Mouse (Mus musculus) embryonic facial prominence, embryonic 13.5 days (tissue): Measurements from ENCODE around the gene Grk6. TPM values are rescaled to one million over a fixed set of nuclear protein-coding genes. Genes with fewer than 3 reads are reported as not detected.

Experiments used
- ATAC-seq: fragments of 200-750 bp; cut with Nextera tagmentation; 2 replicates; pipeline ENCODE4 v1.8.0; 2017; ENCODE audit warnings: low read depth; ENCODE audit not compliant: insufficient number of reproducible peaks, insufficient read depth, low FRiP score, low TSS enrichment
- H3K27ac ChIP-seq: fragments of 300-500 bp; sonication (generic); 2 replicates; pipeline ENCODE4 v1.5.1; 2015; ENCODE audit warnings: moderate library complexity, mild to moderate bottlenecking, inconsistent platforms
- H3K27me3 ChIP-seq: fragments of 300-500 bp; sonication (generic); 2 replicates; pipeline ENCODE4 v1.6.1; 2015; ENCODE audit warnings: mild to moderate bottlenecking, inconsistent platforms
- H3K36me3 ChIP-seq: fragments of 300-500 bp; sonication (generic); 2 replicates; pipeline ENCODE4 v1.6.1; 2015; ENCODE audit warnings: mild to moderate bottlenecking, inconsistent platforms
- H3K4me1 ChIP-seq: fragments of 300-500 bp; sonication (generic); 2 replicates; pipeline ENCODE4 v1.6.1; 2015; ENCODE audit warnings: inconsistent platforms
- H3K4me2 ChIP-seq: fragments of 300-500 bp; sonication (generic); 2 replicates; pipeline ENCODE4 v1.6.1; 2015; ENCODE audit warnings: moderate library complexity, mild to moderate bottlenecking, inconsistent platforms
- H3K4me3 ChIP-seq: fragments of 300-500 bp; sonication (generic); 2 replicates; pipeline ENCODE4 v1.5.1; 2015; ENCODE audit warnings: mild to moderate bottlenecking, inconsistent platforms
- H3K9ac ChIP-seq: fragments of 300-500 bp; sonication (generic); 2 replicates; pipeline ENCODE4 v1.6.1; 2015; ENCODE audit warnings: mild to moderate bottlenecking, inconsistent platforms
- H3K9me3 ChIP-seq: fragments of 300-500 bp; sonication (generic); 2 replicates; pipeline ENCODE4 v1.6.1; 2016; ENCODE audit warnings: inconsistent platforms
- WGBS: fragments of 180-500 bp; shearing (Covaris S2); methylation state at CpG from one replicate; pipeline ENCODE4 v1.1.7; 2015; ENCODE audit warnings: mixed read lengths; 5-methylcytosine and 5-hydroxymethylcytosine counted together
- polyA plus RNA-seq: library from polyadenylated mRNA; unstranded; fragments of >200 nt; fragmentation: Nextera tagmentation; extraction: Ambion mirVana; gene quantifications from 2 replicates; pipeline ENCODE4 v1.2.1, GENCODE M21; 2015

The Grk6 gene
- polyA plus RNA-seq, 1 experiment from 2014 or later: 36.4 TPM

DNA sequence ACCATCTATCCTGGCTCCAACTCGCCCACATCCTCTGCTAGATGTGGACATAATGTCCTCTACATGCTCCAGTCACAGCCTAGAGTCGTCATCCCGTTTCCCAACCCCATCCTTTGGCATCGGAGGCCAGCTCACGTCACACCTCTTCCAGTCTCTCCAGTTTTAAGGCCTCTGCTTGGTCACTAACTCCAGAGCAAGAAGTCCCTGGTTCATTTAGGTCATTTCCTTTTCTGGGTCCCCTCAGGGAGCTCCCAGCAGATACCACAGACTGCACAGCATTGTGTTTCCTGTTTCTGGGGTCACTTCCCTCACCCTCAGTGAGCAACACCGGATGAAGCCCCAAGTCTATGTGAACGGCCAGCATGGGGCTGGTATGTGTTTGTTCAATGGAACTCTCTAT, 34.1 kb downstream of the Grk6 start:
- 82% methylated on average over 7 of the region's 7 CpGs for WGBS
- Histone ChIP-seq H3K27ac (0 out of 2 replicates have a peak overlapping the region, but pooled peaks have one; percentile 8), H3K36me3 (peaks cover 94% of the 10 kb centered on the region), H3K4me3 (no peak overlapping the region), H3K4me1 (peaks cover 22% of the 10 kb centered on the region), H3K9me3 (no peaks in the 10 kb centered on the region), H3K27me3 (no peaks in the 10 kb centered on the region; the same call in 1 of the 2 replicates), H3K9ac (no peak overlapping the region), H3K4me2 (no peak overlapping the region)
- ATAC-seq: no peak

DNA sequence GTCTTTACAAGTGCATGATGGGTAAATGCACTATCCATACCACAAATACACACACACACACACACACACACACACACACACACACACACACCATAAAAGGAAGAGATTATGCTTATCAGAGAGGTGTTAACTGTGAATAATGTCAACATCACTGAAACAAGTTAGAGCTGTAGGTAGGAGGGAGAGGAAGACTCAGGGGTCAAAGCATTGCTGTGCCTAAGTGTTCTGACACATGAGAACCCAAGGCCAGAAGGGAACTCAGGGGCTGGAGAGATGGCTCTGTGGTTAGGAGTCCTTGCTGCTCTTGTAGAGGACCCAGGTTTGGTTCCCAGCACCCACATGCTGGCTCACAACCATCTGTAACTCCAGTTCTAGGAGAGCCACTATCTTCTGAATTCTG, 35.1 kb downstream of the Grk6 start:
- no peak for ATAC-seq
- H3K36me3 ChIP-seq: peaks cover 85% of the 10 kb centered on the region
- H3K27ac ChIP-seq: no peak overlapping the region
- H3K9me3 ChIP-seq: no peaks in the 10 kb centered on the region
- H3K4me3 ChIP-seq: no peak overlapping the region
- no peaks in the 10 kb centered on the region for H3K27me3 ChIP-seq
- H3K9ac ChIP-seq: no peak overlapping the region
- H3K4me2 ChIP-seq: no peak overlapping the region
- H3K4me1 ChIP-seq: peaks cover 22% of the 10 kb centered on the region

DNA sequence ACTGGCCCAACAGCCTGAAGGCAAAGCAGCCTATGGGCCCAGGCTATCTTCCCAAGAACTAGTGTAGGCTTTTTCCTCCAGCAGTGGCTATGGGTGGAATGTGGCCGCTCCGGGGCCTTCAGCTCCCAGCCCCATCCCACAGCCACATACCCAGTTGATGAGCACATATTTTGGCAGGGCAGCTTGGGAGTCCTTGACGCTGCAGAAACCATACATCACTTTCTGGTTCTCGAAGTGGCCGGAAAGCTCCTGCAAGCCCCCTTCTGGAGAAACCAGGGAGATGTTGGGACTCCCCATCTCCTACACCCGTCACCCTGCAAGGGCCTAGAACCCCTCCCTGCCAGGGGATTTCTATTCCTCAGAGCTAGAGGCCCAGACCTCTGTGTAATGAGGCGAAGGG, 37.7 kb downstream of the Grk6 start:
- Histone ChIP-seq H3K4me3 (no peak overlapping the region), H3K27ac (0 out of 2 replicates have a peak overlapping the region, but pooled peaks have one; percentile 23), H3K4me1 (peaks cover 36% of the 10 kb centered on the region), H3K27me3 (no peaks in the 10 kb centered on the region), H3K9me3 (no peaks in the 10 kb centered on the region), H3K9ac (0 out of 2 replicates have a peak overlapping the region, but pooled peaks have one; percentile 3), H3K4me2 (no peak overlapping the region), H3K36me3 (peaks cover 58% of the 10 kb centered on the region)
- ATAC-seq: no peak
- WGBS: 84% methylated on average over 7 of the region's 7 CpGs

DNA sequence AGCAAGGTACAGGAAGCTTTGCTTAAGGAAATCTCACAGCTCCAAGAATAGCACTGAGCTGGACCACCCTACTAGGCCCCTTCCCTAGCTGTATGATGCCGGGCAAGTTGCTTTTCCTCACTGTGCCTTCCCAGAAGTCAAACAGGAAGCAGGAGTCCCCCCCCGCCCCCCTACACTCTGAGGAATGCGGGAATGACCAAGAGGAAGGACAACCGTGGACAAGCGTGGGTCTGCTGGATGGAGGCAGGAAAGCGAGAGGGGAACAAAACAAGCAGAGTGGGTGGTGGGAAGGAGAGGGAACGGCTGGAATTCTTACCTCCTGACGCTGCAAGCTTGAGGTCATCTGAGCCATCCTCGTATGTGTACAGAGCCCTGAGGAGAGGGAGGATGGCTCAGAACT, 38.2 kb downstream of the Grk6 start:
- 27% methylated on average over 9 of the region's 9 CpGs for WGBS
- Histone ChIP-seq H3K27ac (peak overlapping the region; percentile 7; the same call in 1 of the 2 replicates), H3K9ac (peak overlapping the region; percentile 51; the same call in 1 of the 2 replicates), H3K4me3 (no peak overlapping the region), H3K4me2 (0 out of 2 replicates have a peak overlapping the region, but pooled peaks have one; percentile 94), H3K9me3 (no peaks in the 10 kb centered on the region), H3K36me3 (peaks cover 53% of the 10 kb centered on the region), H3K27me3 (no peaks in the 10 kb centered on the region), H3K4me1 (peaks cover 37% of the 10 kb centered on the region)
- ATAC-seq: no peak

DNA sequence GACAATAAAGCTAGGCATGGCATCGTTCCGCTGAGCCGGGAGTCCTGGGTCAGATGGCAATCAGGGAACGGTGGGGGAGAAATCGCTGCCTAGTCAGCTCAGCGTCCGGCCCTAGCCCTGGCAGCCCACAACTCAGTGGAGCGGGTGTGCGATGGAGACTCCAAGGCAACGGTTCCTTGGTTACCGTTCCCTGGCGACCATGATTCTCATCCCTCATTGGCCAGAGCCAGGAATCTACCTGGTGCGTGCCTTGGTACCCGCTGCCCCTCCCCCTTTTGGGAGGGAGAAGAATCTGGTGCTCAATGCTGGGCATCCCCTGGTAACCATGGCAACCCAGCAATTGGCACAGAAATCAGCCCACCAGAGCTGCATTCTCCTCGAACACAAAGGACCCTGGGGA, 38.7 kb downstream of the Grk6 start:
- 42% methylated on average over 15 of the region's 15 CpGs for WGBS
- H3K27ac ChIP-seq: no peak overlapping the region

DNA sequence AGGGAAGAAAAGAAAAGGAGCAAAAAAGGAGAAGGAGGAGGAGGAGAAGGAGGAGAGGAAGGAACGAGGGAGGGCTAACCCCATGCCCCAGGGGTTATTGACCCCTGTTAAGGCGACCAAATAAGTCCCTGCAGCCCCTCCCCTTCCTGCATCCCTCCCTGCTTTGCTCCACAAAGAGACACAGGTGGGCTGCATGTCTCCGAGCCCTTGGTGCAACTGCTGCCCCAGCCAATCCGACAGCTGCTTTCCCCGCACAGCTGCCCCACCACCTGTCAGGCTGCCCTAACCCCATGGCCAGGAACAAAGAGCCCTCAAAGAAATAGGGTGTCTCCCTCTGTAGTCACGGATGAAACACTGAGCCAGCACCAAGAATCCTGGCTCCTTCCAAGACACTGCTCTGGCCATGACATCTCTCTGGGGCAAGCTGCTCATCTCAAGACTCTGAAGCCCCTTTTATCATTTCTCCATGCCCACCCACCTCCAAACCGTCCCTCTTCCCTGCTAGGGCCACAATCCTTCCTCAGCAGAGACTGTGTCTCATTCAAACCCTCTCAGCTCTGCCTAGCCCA, 39.7 kb downstream of the Grk6 start:
- 23% methylated on average over 7 of the region's 7 CpGs for WGBS
- H3K36me3 ChIP-seq: peaks cover 40% of the 10 kb centered on the region
- H3K9me3 ChIP-seq: no peaks in the 10 kb centered on the region
- peak overlapping the region; percentile 94 for H3K4me2 ChIP-seq
- peak overlapping the region; percentile 100 for H3K4me3 ChIP-seq
- peak overlapping the region; percentile 100 for H3K9ac ChIP-seq
- peaks cover 42% of the 10 kb centered on the region for H3K4me1 ChIP-seq
- no peaks in the 10 kb centered on the region for H3K27me3 ChIP-seq
- H3K27ac ChIP-seq: no peak overlapping the region
- ATAC-seq: no peak

More for the DNA sequence above, 38.7 kb downstream of the Grk6 start:
- H3K9me3 ChIP-seq: no peaks in the 10 kb centered on the region
- peak overlapping the region; percentile 51 for H3K9ac ChIP-seq
- H3K4me1 ChIP-seq: peaks cover 42% of the 10 kb centered on the region
- peak overlapping the region; percentile 94 for H3K4me2 ChIP-seq
- H3K27me3 ChIP-seq: no peaks in the 10 kb centered on the region
- H3K36me3 ChIP-seq: peaks cover 50% of the 10 kb centered on the region
- H3K4me3 ChIP-seq: no peak overlapping the region
- ATAC-seq: no peak

DNA sequence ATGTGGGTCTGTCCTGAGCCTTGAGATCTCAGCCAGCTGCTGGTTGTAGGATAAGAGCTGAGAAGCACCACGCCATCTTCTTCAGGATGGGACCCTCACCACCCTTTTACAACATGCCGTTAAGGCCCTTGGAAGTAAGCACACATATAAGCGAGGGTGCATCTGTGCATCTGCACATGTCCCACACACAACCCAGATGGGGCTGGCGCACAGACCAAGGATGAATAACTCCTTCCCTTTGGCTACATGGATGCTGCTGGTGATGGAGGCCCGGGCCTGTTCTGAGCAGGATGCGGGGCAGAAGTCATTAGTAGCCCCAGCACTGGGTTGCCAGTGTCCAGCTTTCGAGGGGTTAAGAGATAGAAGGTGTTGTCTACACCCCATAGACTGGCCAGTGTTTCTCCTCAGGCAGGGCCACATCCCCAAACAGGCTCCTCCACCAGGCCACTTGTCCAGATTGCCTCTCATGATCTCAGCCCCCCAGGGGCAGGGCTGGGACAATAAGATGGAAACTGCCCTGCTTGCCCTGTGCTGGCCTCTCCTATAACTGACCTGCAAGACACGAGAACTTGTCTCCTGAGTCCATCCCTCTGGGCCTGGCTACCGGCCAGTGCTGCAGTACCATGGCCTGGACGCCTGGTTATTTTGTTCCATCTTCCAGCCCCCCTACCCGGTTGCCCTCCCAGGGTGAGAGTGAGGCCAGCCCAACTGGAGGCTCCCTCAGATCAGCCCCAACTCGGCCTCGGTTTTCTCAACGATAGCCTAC, 41.3 kb downstream of the Grk6 start:
- Histone ChIP-seq H3K9me3 (no peaks in the 10 kb centered on the region), H3K27ac (peak overlapping the region; percentile 92; the same call in 1 of the 2 replicates), H3K27me3 (no peaks in the 10 kb centered on the region), H3K36me3 (peaks cover 23% of the 10 kb centered on the region), H3K4me1 (peaks cover 42% of the 10 kb centered on the region), H3K9ac (peak overlapping the region; percentile 100), H3K4me3 (peak overlapping the region; percentile 100), H3K4me2 (peak overlapping the region; percentile 94)
- 39% methylated on average over 14 of the region's 14 CpGs for WGBS
- ATAC-seq: no peak

DNA sequence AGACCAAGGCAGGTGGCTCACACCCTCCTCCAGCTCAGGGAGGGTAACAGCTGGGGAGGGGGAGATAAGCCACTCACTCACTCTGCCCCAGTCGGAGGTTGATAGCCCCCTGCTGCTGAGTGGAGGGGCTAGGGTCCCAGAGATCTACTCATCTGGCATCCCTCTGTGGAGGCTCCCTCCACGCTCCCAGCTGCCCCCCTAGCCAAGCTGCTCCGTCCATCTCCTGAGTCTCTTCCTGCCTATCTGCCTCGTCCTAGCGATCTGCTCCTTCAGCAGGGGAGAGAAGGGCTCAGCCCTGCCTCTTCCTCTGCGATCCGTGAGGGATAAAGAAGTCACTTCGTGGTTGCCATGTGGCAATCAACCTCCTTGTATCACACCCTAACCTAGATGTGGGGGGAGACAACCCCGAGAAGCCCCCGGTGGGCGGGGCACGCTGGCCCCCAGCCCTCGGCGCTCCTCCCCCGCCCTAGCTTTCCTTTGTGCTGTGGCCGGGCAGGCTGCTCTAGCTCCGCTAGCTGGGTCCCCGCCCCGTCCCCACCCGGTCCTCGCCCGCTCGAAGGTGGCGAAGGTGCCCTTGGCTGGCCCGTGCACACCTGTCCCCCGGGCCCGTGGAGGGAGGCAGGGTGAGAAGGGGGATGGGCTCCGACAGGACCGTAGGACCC, 42.2 kb downstream of the Grk6 start:
- no peaks in the 10 kb centered on the region for H3K9me3 ChIP-seq
- H3K4me1 ChIP-seq: peaks cover 42% of the 10 kb centered on the region
- ATAC-seq: peak; percentile 30; the same call in 1 of the 2 replicates
- WGBS: under 1% methylated on average over 29 of the region's 29 CpGs
- peak overlapping the region; percentile 100 for H3K4me3 ChIP-seq
- peak overlapping the region; percentile 94 for H3K4me2 ChIP-seq
- peak overlapping the region; percentile 100 for H3K9ac ChIP-seq
- H3K36me3 ChIP-seq: peaks cover 15% of the 10 kb centered on the region
- no peaks in the 10 kb centered on the region for H3K27me3 ChIP-seq
- H3K27ac ChIP-seq: peak overlapping the region; percentile 92

DNA sequence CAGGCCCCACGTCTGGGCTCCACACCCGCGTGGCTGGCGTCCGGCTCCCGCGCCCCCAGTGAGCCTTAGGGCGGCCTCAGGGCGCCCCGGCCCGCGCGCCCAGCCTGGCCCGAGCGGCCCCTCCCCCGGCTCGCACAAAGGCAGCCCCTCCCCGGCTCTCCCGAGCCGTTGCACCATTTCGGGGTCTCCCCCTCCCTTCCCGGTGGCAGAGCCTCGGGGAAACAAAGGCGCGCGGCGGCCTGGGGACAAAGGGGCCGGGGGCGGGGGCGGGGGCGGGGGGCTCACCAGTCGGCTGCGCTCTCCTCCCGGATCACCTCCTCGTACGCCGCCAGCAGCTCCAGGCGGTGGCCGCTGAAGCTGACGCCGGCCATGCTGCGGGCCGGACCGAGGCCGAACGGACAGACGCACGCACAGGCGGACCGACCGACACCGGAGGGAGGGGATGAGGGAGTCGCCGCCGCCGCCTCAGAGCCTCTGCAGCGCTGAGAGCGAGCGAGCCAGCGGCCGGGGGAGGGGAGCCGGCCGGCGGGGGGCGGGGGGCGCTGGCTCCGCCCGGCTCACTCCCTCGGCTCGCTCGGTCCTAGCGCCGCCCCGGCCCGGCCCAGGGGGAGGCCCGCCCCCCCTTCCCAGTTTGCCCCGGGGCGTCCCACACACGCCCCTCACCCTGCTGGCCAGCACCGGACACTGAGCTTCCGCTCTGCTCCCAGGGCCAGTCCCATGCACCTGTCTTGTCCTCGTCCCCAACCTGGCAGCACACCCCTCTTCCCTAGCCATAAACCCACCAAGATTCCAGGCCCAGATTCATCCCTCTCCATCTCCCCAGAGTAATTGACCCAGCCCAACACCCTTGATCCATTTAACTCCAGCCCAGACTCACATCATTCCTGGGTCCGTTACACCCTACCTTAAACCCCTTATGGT, 43.0 kb downstream of the Grk6 start, which contains the start of gene Dbn1:
Gene Dbn1 (minus strand): TSS at position 534 of the 921 bp plus-strand sequence.
- Histone ChIP-seq H3K27me3 (no peaks in the 10 kb centered on the region), H3K9me3 (no peaks in the 10 kb centered on the region), H3K4me3 (peak within 1 kb of the TSS; percentile 100), H3K9ac (peak within 1 kb of the TSS; percentile 100), H3K27ac (peak within 1 kb of the TSS; percentile 92), H3K4me1 (peaks cover 42% of the 10 kb centered on the region), H3K4me2 (peak within 1 kb of the TSS; percentile 94), H3K36me3 (peaks cover 7% of the 10 kb centered on the region)
- 1% methylated on average over 73 of the region's 83 CpGs for WGBS
- ATAC-seq: peak; percentile 69

DNA sequence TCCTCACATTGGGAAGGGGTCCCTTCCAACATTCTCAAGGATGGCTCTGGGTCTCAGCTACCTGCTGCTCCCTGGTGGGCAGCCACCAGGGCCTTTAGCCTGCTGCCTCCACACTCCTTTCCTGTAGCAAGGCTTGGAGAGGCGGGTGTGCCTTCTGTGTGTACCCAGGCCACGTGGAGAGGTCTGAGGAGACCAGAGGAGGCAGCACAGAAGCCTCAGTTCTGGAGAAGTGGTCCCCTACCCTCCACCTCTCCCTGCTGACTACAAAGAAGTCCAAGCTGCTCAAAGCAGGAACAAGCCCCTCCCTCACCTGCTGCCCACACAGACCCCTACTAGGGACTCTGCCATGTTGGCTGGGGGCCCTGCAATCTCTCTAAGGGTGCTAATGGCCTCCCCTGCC, 49.4 kb downstream of the Grk6 start:
- Histone ChIP-seq H3K4me2 (no peak overlapping the region), H3K4me3 (no peak overlapping the region), H3K9me3 (no peaks in the 10 kb centered on the region), H3K4me1 (peaks cover 22% of the 10 kb centered on the region), H3K27me3 (no peaks in the 10 kb centered on the region), H3K36me3 (peaks cover 21% of the 10 kb centered on the region), H3K9ac (0 out of 2 replicates have a peak overlapping the region, but pooled peaks have one; percentile 27), H3K27ac (no peak overlapping the region)
- ATAC-seq: no peak
- WGBS: 18% methylated on average over 2 of the region's 2 CpGs
